Mouse (Mus musculus) testis, adult 2 months (tissue): ENCODE measurements around the gene Myt1l. TPM values are rescaled to one million over a fixed set of nuclear protein-coding genes. Genes with fewer than 3 reads are reported as not detected.

ENCODE experiments used
- H3K27ac ChIP-seq: fragments of 200-500 bp; 2 replicates; pipeline ENCODE4 v1.5.1; 2012; ENCODE audit warnings: low read depth, low read length; ENCODE audit not compliant: control insufficient read depth, insufficient read depth
- H3K27me3 ChIP-seq: fragments of 200-500 bp; 2 replicates; pipeline ENCODE4 v1.6.1; 2012; ENCODE audit warnings: mild to moderate bottlenecking, low read length, moderate library complexity; ENCODE audit not compliant: control insufficient read depth, insufficient read depth
- H3K36me3 ChIP-seq: fragments of 200-500 bp; 2 replicates; pipeline ENCODE4 v1.6.1; 2012; ENCODE audit warnings: mild to moderate bottlenecking, low read length; ENCODE audit not compliant: control insufficient read depth, insufficient read depth
- H3K4me1 ChIP-seq: fragments of 200-500 bp; 2 replicates; pipeline ENCODE4 v1.6.1; 2012; ENCODE audit warnings: low read length; ENCODE audit not compliant: control insufficient read depth, insufficient read depth
- H3K4me3 ChIP-seq: fragments of 200-500 bp; 2 replicates; pipeline ENCODE4 v1.5.1; 2012; ENCODE audit warnings: low read depth, mild to moderate bottlenecking, low read length, moderate library complexity, mixed read lengths; ENCODE audit not compliant: control insufficient read depth
- CTCF ChIP-seq: fragments of 200-500 bp; IDR thresholded peaks from 2 replicates; pipeline ENCODE4 v1.5.1; 2012; ENCODE audit warnings: low read depth, mild to moderate bottlenecking, inconsistent platforms, low read length, moderate library complexity; ENCODE audit not compliant: control insufficient read depth, insufficient read depth, insufficient replicate concordance
- POLR2A ChIP-seq: fragments of 200-500 bp; IDR thresholded peaks from 2 replicates; pipeline ENCODE4 v1.6.1; 2012; ENCODE audit warnings: low read depth, mild to moderate bottlenecking, inconsistent platforms, low read length, moderate library complexity; ENCODE audit not compliant: control insufficient read depth
- polyA plus RNA-seq: library from polyadenylated mRNA; depleted of rRNA; stranded (reverse); fragments of >200 nt; gene quantifications from 2 replicates; pipeline ENCODE4 v1.2.3, GENCODE M21; 2012

Gene Myt1l
- polyA plus RNA-seq, 1 experiment: 5.6 TPM

DNA sequence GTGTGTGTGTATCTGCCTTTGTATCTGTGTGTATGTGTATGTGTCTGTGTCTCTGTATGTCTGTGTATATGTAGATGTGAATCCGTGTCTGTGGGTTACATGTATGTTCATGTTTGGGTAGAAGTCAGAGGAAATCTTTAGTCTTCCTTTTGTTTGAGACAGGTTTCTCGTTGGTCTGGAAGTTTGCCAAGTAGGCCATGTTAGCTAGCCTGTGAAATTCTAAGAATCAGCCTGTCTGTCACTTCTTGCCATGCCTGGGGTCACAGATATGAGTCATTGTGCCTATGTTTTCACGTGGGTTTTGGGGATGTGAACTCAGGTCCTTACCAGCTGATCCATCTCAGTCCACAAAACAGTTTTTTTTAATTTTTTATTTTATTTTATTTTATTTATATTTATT lies 128.9 kb downstream of the Myt1l start:
- Histone ChIP-seq H3K27me3 (no peaks in the 10 kb centered on the region), H3K27ac (no peak overlapping the region), H3K36me3 (no peaks in the 10 kb centered on the region), H3K4me3 (no peak overlapping the region), H3K4me1 (no peaks in the 10 kb centered on the region)
- TF ChIP-seq CTCF (no peak), POLR2A (no peak)

- Histone ChIP-seq H3K4me3 (no peak overlapping the region), H3K27ac (no peak overlapping the region), H3K36me3 (no peaks in the 10 kb centered on the region), H3K27me3 (no peaks in the 10 kb centered on the region), H3K4me1 (no peaks in the 10 kb centered on the region)
- no peak for TF ChIP-seq CTCF
- no peak for TF ChIP-seq POLR2A
Measured at GRCm38 (mm10) chr12:29657870-29658269, 129.7 kb downstream of the Myt1l start.

GRCm38 (mm10) chr12:29671984-29672383 lies 143.8 kb downstream of the Myt1l start:
- Histone ChIP-seq H3K4me1 (no peaks in the 10 kb centered on the region), H3K36me3 (no peaks in the 10 kb centered on the region), H3K27ac (no peak overlapping the region), H3K27me3 (no peaks in the 10 kb centered on the region), H3K4me3 (no peak overlapping the region)
- TF ChIP-seq CTCF: no peak
- no peak for TF ChIP-seq POLR2A

GRCm38 (mm10) chr12:29675594-29676362 lies 147.6 kb downstream of the Myt1l start:
- TF ChIP-seq POLR2A (no peak), CTCF (peak; percentile 43; the same call in 1 of the 2 replicates)
- no peaks in the 10 kb centered on the region for H3K4me1 ChIP-seq
- H3K27ac ChIP-seq: no peak overlapping the region

GRCm38 (mm10) chr12:29682384-29682783 lies 154.2 kb downstream of the Myt1l start:
- no peaks in the 10 kb centered on the region for H3K4me1 ChIP-seq
- TF ChIP-seq CTCF (no peak), POLR2A (no peak)

More at GRCm38 (mm10) chr12:29675594-29676362, 147.6 kb downstream of the Myt1l start:
- Histone ChIP-seq H3K27me3 (no peaks in the 10 kb centered on the region), H3K4me3 (no peak overlapping the region), H3K36me3 (no peaks in the 10 kb centered on the region)

DNA sequence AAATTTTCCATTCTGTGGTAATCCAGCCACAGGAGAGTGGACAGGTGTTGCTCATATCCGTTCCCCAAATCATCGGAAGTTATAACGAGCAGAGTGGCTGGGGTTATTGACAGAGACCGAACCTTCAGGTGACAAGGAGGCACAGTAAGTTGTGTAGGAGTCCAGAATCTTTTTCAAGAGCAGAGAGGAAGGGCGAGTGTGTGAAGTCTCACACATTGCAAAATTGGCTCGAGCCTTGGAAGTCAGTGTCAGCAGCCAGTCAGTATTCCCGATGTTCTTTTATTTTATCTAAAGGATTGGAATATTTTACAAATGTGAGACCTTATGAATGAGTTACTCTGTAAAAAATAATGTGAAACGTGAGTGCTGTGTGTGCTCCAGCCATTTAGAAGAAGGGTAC lies 154.8 kb downstream of the Myt1l start:
- H3K27me3 ChIP-seq: no peaks in the 10 kb centered on the region
- H3K4me1 ChIP-seq: no peaks in the 10 kb centered on the region
- no peak overlapping the region for H3K27ac ChIP-seq
- no peaks in the 10 kb centered on the region for H3K36me3 ChIP-seq
- TF ChIP-seq POLR2A (no peak), CTCF (no peak)
- H3K4me3 ChIP-seq: no peak overlapping the region

More at GRCm38 (mm10) chr12:29682384-29682783, 154.2 kb downstream of the Myt1l start:
- Histone ChIP-seq H3K4me3 (no peak overlapping the region), H3K36me3 (no peaks in the 10 kb centered on the region), H3K27me3 (no peaks in the 10 kb centered on the region), H3K27ac (no peak overlapping the region)

GRCm38 (mm10) chr12:29686241-29686640 lies 158.1 kb downstream of the Myt1l start:
- H3K27ac ChIP-seq: no peak overlapping the region
- H3K27me3 ChIP-seq: no peaks in the 10 kb centered on the region
- no peak overlapping the region for H3K4me3 ChIP-seq
- TF ChIP-seq CTCF (no peak), POLR2A (no peak)
- no peaks in the 10 kb centered on the region for H3K4me1 ChIP-seq
- no peaks in the 10 kb centered on the region for H3K36me3 ChIP-seq
